Mouse (Mus musculus) kidney, adult 2 months (tissue): Measurements from ENCODE around the gene Ptpn14. TPM values are rescaled to one million over a fixed set of nuclear protein-coding genes. Genes with fewer than 3 reads are reported as not detected.

ENCODE experiments used
- DNase-seq: peaks from one replicate; pipeline ENCODE4 v3.0.0; 2021
- H3K27ac ChIP-seq: fragments of 200-500 bp; 2 replicates; pipeline ENCODE4 v1.5.1; 2012; ENCODE audit warnings: low read depth, low read length, control low read depth, inconsistent platforms; ENCODE audit not compliant: insufficient read depth
- H3K27me3 ChIP-seq: fragments of 200-500 bp; replicated peaks from 2 replicates; pipeline ENCODE4 v1.6.1; 2012; ENCODE audit warnings: mild to moderate bottlenecking, moderate library complexity, low read length, inconsistent platforms; ENCODE audit not compliant: control insufficient read depth, insufficient read depth
- H3K36me3 ChIP-seq: fragments of 200-500 bp; 2 replicates; pipeline ENCODE4 v1.6.1; 2012; ENCODE audit warnings: mild to moderate bottlenecking, moderate library complexity, low read length, inconsistent platforms; ENCODE audit not compliant: control insufficient read depth, insufficient read depth
- H3K4me1 ChIP-seq: fragments of 200-500 bp; 2 replicates; pipeline ENCODE4 v1.6.1; 2011; ENCODE audit warnings: low read length; ENCODE audit not compliant: control insufficient read depth, insufficient read depth
- H3K4me3 ChIP-seq: fragments of 200-500 bp; 2 replicates; pipeline ENCODE4 v1.5.1; 2011; ENCODE audit warnings: mild to moderate bottlenecking, low read depth, low read length, control low read depth; ENCODE audit not compliant: insufficient read depth
- CTCF ChIP-seq: fragments of 200-500 bp; conservative IDR thresholded peaks from 2 replicates; pipeline ENCODE4 v1.5.1; 2011; ENCODE audit warnings: low read depth, mild to moderate bottlenecking, control low read depth, low read length, moderate library complexity, mixed read lengths; ENCODE audit not compliant: insufficient read depth, insufficient read length
- POLR2A ChIP-seq: fragments of 200-500 bp; IDR thresholded peaks from one replicate; pipeline ENCODE4 v1.6.1; 2011; ENCODE audit warnings: low read depth, low read length, control low read depth
- WGBS: fragments of 180-500 bp; shearing (Covaris S2); methylation state at CpG from one replicate; pipeline ENCODE4 v1.1.7; 2018; 5-methylcytosine and 5-hydroxymethylcytosine counted together
- polyA plus RNA-seq: library from polyadenylated mRNA; depleted of rRNA; stranded (reverse); fragments of >200 nt; gene quantifications from 2 replicates; pipeline ENCODE4 v1.2.3, GENCODE M21; 2012

The Ptpn14 gene
- polyA plus RNA-seq, 1 experiment = 11.2 TPM

- WGBS = 78% methylated on average over 7 of the region's 7 CpGs
- TF ChIP-seq POLR2A (no peak), CTCF (no peak)
- Histone ChIP-seq H3K36me3 (no peaks in the 10 kb centered on the region), H3K4me3 (no peak overlapping the region), H3K27me3 (no peaks in the 10 kb centered on the region), H3K27ac (no peak overlapping the region), H3K4me1 (peaks cover 13% of the 10 kb centered on the region)
- no peak for DNase-seq
These were observed 24.5 kb upstream of the Ptpn14 start for GRCm38 (mm10) chr1:189703591-189703990.

DNA sequence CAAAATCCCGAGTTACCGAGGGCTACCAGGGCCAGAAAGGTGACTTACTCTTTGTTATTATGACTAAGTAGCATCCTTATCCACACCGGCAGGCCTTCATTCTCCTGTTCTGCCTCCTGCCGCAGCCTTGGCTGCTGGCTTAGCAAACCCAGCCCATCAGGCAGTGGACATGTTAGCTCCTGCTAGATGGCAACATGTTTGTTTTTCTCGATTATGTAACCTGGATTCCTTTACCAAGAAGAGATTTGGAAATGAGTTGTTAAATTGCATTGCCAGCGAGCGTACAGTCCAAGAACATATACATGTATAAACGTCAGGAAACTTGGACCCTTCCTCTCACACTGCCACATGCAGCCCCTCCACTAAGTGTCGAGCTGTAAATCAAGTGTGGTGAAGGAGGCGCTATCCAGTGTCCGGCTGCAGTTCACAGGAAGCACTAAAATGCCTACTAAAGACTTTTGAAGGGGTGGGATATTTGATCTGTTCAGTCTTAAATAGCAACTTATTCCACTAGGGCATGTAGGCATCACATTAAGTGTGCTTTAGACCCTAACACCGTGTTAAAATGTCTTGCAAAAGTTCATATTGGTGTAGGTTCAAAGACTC, 21.9 kb upstream of the Ptpn14 start:
- Histone ChIP-seq H3K4me1 (peaks cover 13% of the 10 kb centered on the region), H3K4me3 (no peak overlapping the region), H3K36me3 (no peaks in the 10 kb centered on the region), H3K27ac (no peak overlapping the region), H3K27me3 (no peaks in the 10 kb centered on the region)
- no peak for TF ChIP-seq POLR2A
- no peak for TF ChIP-seq CTCF
- WGBS = 57% methylated on average over 12 of the region's 12 CpGs
- DNase-seq = no peak

DNA sequence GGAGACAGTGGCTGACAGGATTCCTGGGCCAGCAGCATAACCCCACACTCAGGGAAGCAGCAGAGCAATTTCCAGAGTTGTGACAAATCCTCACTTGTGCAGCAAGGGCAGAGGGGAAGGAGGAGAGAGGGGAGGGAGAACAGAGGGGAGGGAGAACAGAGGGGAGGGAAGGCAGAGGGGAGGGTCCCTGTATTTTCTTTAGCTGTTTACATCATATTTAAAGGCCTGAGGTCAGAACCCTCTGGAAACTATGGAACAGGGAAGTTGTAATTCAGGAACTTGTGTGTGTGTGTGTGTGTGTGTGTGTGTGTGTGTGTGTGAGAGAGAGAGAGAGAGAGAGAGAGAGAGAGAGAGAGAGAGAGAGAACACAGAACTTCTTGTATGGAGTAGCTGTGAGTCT, 21.1 kb upstream of the Ptpn14 start:
- no peak for DNase-seq
- H3K27ac ChIP-seq = no peak overlapping the region
- TF ChIP-seq POLR2A = no peak
- no peak for TF ChIP-seq CTCF
- H3K27me3 ChIP-seq = no peaks in the 10 kb centered on the region
- H3K4me3 ChIP-seq = no peak overlapping the region
- peaks cover 13% of the 10 kb centered on the region for H3K4me1 ChIP-seq
- no peaks in the 10 kb centered on the region for H3K36me3 ChIP-seq

DNA sequence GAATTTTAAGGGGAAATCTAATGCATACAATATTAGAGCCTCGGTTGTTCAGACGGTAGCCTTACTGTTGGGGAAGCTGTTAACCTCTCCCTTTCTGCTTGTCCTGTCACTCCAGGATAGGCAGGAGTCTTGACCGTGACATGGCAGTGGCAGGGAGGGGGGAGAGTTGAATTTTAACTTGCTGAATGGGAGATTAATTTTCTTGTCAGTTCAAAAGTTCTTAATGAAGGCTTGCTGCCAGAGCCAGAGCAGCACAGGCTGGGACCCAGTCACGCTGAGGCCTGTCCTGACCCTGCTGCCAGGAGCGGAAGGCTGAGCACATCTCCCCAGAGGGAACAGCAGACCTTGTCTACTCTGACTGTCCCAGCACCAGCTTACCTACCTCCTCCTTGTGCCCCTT, 20.6 kb upstream of the Ptpn14 start:
- Histone ChIP-seq H3K27ac (no peak overlapping the region), H3K4me1 (peaks cover 13% of the 10 kb centered on the region), H3K4me3 (no peak overlapping the region), H3K36me3 (no peaks in the 10 kb centered on the region), H3K27me3 (no peaks in the 10 kb centered on the region)
- TF ChIP-seq POLR2A = no peak
- TF ChIP-seq CTCF = no peak
- DNase-seq = peak; percentile 88
- WGBS = 13% methylated on average over 5 of the region's 5 CpGs

DNA sequence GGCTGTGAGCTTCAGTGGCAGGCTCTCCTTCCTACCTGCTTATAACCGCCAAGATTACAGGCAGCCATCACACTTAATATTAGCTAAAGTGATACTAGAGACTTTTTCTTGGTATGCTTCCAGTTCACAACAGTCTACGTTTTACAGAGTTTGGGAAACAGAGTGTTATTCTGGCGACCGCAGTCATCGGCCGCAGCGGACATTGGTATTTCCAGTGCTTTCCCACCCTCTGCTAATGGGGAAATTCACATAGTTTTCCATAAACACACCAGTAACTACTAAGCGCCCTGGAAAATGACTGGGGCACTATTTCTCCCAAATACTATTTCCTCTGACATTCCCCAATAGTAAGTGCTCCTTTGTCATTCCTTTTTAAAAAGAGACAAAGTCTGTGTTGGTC, 19.1 kb upstream of the Ptpn14 start:
- H3K27me3 ChIP-seq = no peaks in the 10 kb centered on the region
- DNase-seq = no peak
- 66% methylated on average over 8 of the region's 8 CpGs for WGBS
- TF ChIP-seq CTCF = no peak
- H3K27ac ChIP-seq = no peak overlapping the region
- H3K4me1 ChIP-seq = peaks cover 13% of the 10 kb centered on the region
- no peaks in the 10 kb centered on the region for H3K36me3 ChIP-seq
- H3K4me3 ChIP-seq = no peak overlapping the region

- no peaks in the 10 kb centered on the region for H3K4me1 ChIP-seq
- H3K4me3 ChIP-seq = no peak overlapping the region
- WGBS = 39% methylated on average over 19 of the region's 19 CpGs
- no peaks in the 10 kb centered on the region for H3K36me3 ChIP-seq
- H3K27ac ChIP-seq = no peak overlapping the region
- H3K27me3 ChIP-seq = no peaks in the 10 kb centered on the region; the same call in 1 of the 2 replicates
- TF ChIP-seq CTCF (no peak), POLR2A (no peak)
- peak; percentile 53 for DNase-seq
These were observed 11.9 kb upstream of the Ptpn14 start for GRCm38 (mm10) chr1:189715915-189716797.

DNA sequence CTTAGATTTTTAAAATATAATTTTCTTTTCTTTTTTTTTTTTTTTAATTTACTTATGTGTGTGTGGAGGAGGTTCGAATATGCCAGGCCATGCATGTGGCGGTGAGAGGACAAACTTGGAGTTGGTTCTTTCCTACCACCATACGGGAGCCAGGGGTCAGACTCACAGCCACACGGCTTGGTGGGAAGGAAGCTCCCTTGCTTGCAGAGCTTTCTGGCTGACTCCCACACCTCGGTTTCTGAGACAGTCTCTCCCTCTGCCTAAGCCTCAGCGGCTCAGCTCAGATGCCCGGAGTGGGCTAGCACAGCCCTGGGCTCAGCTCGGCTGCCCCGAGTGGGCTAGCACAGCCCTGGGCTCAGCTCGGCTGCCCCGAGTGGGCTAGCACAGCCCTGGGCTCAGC, 10.5 kb upstream of the Ptpn14 start:
- TF ChIP-seq CTCF (no peak), POLR2A (no peak)
- WGBS = 81% methylated on average over 11 of the region's 11 CpGs

More for the DNA sequence above, 10.5 kb upstream of the Ptpn14 start:
- Histone ChIP-seq H3K4me3 (no peak overlapping the region), H3K27ac (no peak overlapping the region), H3K27me3 (no peaks in the 10 kb centered on the region; the same call in 1 of the 2 replicates), H3K36me3 (no peaks in the 10 kb centered on the region), H3K4me1 (no peaks in the 10 kb centered on the region)
- no peak for DNase-seq
